Mouse (Mus musculus): ENCODE measurements around the gene Plppr3.

DNA sequence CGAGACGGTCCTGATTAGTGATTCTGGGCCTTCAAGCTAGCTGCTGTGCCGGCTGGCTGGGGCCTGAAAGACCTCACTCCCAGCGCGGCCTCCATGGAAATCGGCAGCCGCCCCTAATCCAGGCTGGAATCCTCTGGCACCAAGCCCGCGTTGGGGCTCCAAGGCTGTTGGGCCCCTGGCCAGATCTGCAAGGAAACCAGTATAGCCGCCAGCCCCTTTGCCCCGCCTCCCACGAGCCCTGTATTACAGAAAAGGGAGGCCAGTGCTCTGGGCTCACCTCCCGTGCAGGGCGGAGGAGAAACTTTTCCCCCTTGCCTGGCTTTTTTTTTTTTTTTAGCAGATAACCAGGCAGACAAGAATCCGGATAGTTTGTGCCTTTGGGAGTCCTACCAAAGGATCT, 21.0 kb downstream of the Plppr3 start:
- TF ChIP-seq CTCF (IDR thresholded peaks at IDR 0.05; ENCODE audit: low read depth) (no peak), EP300 (IDR thresholded peaks at IDR 0.05; ENCODE audit: low read depth) (no peak; the same call in 1 of the 2 replicates)
